Mouse (Mus musculus) kidney, adult 8-10 months (tissue): ENCODE measurements around the gene Smox.

Source experiments
- DNase-seq, 2 experiments: peaks; one replicate each; pipeline ENCODE4 v3.0.0; 2022

Gene Smox

GRCm38 (mm10) chr2:131560205-131560919, 69.1 kb downstream of the Smox start:
- DNase-seq: no peak

- no peak for DNase-seq
Observed at GRCm38 (mm10) chr2:131561344-131561870, 70.1 kb downstream of the Smox start.

- no peak for DNase-seq
Observed at GRCm38 (mm10) chr2:131561891-131562585, 70.7 kb downstream of the Smox start, which contains the start of gene Adra1d. Adra1d (minus strand) TSS chr2:131562283.

GRCm38 (mm10) chr2:131562586-131563122, 71.4 kb downstream of the Smox start:
- peak; percentile 56 to 66 for DNase-seq
